In genomic region chr4:114982619-114983018, GRCm38 (mm10) we compare ENCODE assay signal across 20 mouse cellular contexts. TPM values are rescaled to one million over a fixed set of nuclear protein-coding genes. Genes with fewer than 3 reads are reported as not detected.
"Had no signal": no experiment of that assay in that cellular context is flagged by ENCODE, and none has a peak within 500 bp of the region (broad histone marks: within the 10 kb centered on the region; RNA-seq: fewer than 3 reads in every experiment).

No protein-coding gene starts in this region.

- H3K4me3 ChIP-seq: kidney, embryonic 15.5 days; left cerebral cortex, adult 2 months; limb, embryonic 12.5 days; liver, embryonic 13.5 days; megakaryocyte, embryonic 14.5 days; midbrain, embryonic 15.5 days; neural tube, embryonic 13.5 days had no signal

- H3K27me3 ChIP-seq: kidney, embryonic 15.5 days; limb, embryonic 12.5 days; liver, embryonic 13.5 days; megakaryocyte, embryonic 14.5 days; midbrain, embryonic 15.5 days; neural tube, embryonic 13.5 days had no signal

- H3K27ac ChIP-seq: kidney, embryonic 15.5 days; left cerebral cortex, adult 2 months; limb, embryonic 12.5 days; liver, embryonic 13.5 days; midbrain, embryonic 15.5 days; neural tube, embryonic 13.5 days had no signal

- DNase-seq: kidney, postnatal 14 days; liver; liver, embryonic 13.5 days; liver, postnatal 0 days; right cerebral cortex, postnatal 14 days; thymus, adult 18-20 months had no signal

- H3K9me3 ChIP-seq: kidney, embryonic 15.5 days; limb, embryonic 12.5 days; liver, embryonic 13.5 days; megakaryocyte, embryonic 14.5 days; midbrain, embryonic 15.5 days; neural tube, embryonic 13.5 days had no signal

- ATAC-seq: liver, postnatal 0 days; midbrain, embryonic 15.5 days had no signal

- H3K36me3 ChIP-seq: kidney, embryonic 15.5 days; liver, embryonic 13.5 days; midbrain, embryonic 15.5 days; neural tube, embryonic 13.5 days had no signal

RNA-seq across cellular contexts. Expression of gene Foxe3, which starts 56.8 kb away (rescaled TPM):
- total RNA-seq: layer of hippocampus, adult 8-10 months; layer of hippocampus, postnatal 25 days; left cerebral cortex, adult 2 months; left cerebral cortex, postnatal 25 days had no signal
- polyA plus RNA-seq: kidney, adult 2 months; kidney, embryonic 15.5 days; large intestine, adult 2 months; limb, embryonic 12.5 days; liver, embryonic 13.5 days; liver, postnatal 0 days; lung, embryonic 16.5 days; neural tube, embryonic 13.5 days; small intestine, adult 2 months; stomach, embryonic 14.5 days had no signal
